ENCODE assay signal across 33 mouse cellular contexts in genomic region chr2:92784916-92785315, GRCm38 (mm10).
"Had no signal": no experiment of that assay in that cellular context is flagged by ENCODE, and none has a peak within 500 bp of the region (broad histone marks: within the 10 kb centered on the region; RNA-seq: fewer than 3 reads in every experiment).

No protein-coding gene starts in this region.

- H3K27ac ChIP-seq: heart, embryonic 13.5 days; heart, embryonic 15.5 days; hindbrain, embryonic 10.5 days; hindbrain, embryonic 12.5 days; hindbrain, embryonic 13.5 days; hindbrain, embryonic 14.5 days; hindbrain, embryonic 15.5 days; hindbrain, postnatal 0 days; intestine, embryonic 15.5 days; kidney, embryonic 15.5 days; kidney, postnatal 0 days; layer of hippocampus, adult 2 months; left cerebral cortex, adult 2 months had no signal

- H3K9ac ChIP-seq: heart, embryonic 12.5 days; heart, embryonic 13.5 days; heart, embryonic 15.5 days; hindbrain, embryonic 12.5 days; hindbrain, embryonic 13.5 days; hindbrain, embryonic 14.5 days; hindbrain, embryonic 15.5 days; intestine, embryonic 15.5 days; kidney, embryonic 15.5 days had no signal

- H3K4me1 ChIP-seq: heart, embryonic 12.5 days; heart, embryonic 13.5 days; heart, embryonic 15.5 days; hindbrain, embryonic 10.5 days; hindbrain, embryonic 12.5 days; hindbrain, embryonic 13.5 days; hindbrain, embryonic 15.5 days; intestine, embryonic 15.5 days had no signal

- ATAC-seq: hindbrain, embryonic 16.5 days; hindbrain, postnatal 0 days; inflammation-experienced regulatory T-cells, adult 6 months; intestine, embryonic 15.5 days; intestine, embryonic 16.5 days; intestine, postnatal 0 days had no signal

- H3K4me3 ChIP-seq: heart, embryonic 12.5 days; heart, embryonic 13.5 days; heart, embryonic 15.5 days; hindbrain, embryonic 10.5 days; hindbrain, embryonic 12.5 days; hindbrain, embryonic 13.5 days; hindbrain, embryonic 15.5 days; intestine, embryonic 15.5 days; kidney, embryonic 15.5 days; layer of hippocampus, adult 2 months; left cerebral cortex, adult 2 months had no signal

- H3K27me3 ChIP-seq: heart, embryonic 13.5 days; heart, embryonic 15.5 days; hindbrain, embryonic 12.5 days; hindbrain, embryonic 13.5 days; hindbrain, embryonic 15.5 days; intestine, embryonic 15.5 days; kidney, embryonic 15.5 days had no signal

- H3K9me3 ChIP-seq: heart, embryonic 12.5 days; heart, embryonic 13.5 days; heart, embryonic 15.5 days; hindbrain, embryonic 10.5 days; hindbrain, embryonic 12.5 days; hindbrain, embryonic 13.5 days; hindbrain, embryonic 15.5 days; intestine, embryonic 15.5 days; kidney, embryonic 15.5 days had no signal

- H3K36me3 ChIP-seq: heart, embryonic 12.5 days; heart, embryonic 13.5 days; heart, embryonic 15.5 days; hindbrain, embryonic 10.5 days; hindbrain, embryonic 12.5 days; hindbrain, embryonic 13.5 days; hindbrain, embryonic 15.5 days; intestine, embryonic 15.5 days; kidney, embryonic 15.5 days had no signal

- H3K4me2 ChIP-seq: heart, embryonic 12.5 days; heart, embryonic 13.5 days; heart, embryonic 15.5 days; hindbrain, embryonic 12.5 days; hindbrain, embryonic 13.5 days; hindbrain, embryonic 14.5 days; hindbrain, embryonic 15.5 days; intestine, embryonic 15.5 days; kidney, embryonic 15.5 days had no signal

- DNase-seq: heart, postnatal 10 days; heart, postnatal 36 days; heart, postnatal 4 days; kidney, adult 11 months; kidney, adult 18-20 months; kidney, adult 2 months; kidney, adult 8-10 months; kidney, adult 9 months; kidney, postnatal 10 days; kidney, postnatal 14 days; kidney, postnatal 25 days; kidney, postnatal 36 days; kidney, postnatal 4 days; layer of hippocampus, adult 9-11 months; layer of hippocampus, postnatal 36 days had no signal
